Mouse (Mus musculus): ENCODE results near the gene Shb.

DNA sequence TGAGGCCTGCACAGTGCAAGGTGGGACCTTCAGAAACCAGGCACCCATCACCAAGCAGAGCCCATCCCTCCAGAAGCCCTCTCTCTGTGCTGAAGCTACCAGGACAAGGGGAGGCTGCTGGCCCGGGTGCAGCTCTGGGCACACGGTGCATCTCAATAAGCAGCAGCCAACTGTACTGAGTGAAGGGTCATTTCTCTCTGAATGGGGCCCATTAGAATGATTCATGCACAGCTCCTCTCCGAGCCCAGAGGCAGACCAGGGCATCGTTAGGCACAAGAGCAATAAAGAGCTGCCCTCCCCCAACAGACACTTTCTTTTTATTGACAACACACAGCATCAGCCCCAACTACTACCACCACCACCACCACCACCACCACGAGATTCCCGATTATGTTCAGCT lies 35.0 kb downstream of the Shb start:
- no peak for TF ChIP-seq CTCF (IDR thresholded peaks at IDR 0.05; ENCODE audit: low read depth, low read length)
- TF ChIP-seq POLR2A (IDR thresholded peaks at IDR 0.05; ENCODE audit: extremely low read depth, insufficient read depth, low read length), result no peak

All from liver, adult 2 months (tissue).